Mouse (Mus musculus): ENCODE results near the gene Akap13.

DNA sequence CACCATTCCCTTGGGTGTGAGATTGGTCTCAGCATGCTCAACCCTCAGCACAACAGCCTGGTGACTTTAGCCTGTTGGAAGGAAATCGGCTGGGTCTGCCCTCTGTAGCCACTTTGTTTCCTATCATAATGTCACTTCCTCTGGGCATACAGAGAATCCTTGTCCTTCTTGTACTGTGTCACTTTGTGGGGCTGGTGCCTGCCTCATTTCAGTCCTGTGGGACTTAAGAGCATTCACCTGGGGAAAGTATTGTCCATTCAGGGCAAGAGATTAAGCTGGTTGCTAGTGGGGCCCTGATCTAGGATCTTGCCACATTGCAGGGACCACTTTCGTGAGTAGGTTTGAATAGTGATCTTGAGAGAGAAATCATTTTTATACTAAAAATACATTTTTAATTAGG lies 34.4 kb upstream of the Akap13 start:
- TF ChIP-seq POLR2A (IDR thresholded peaks at IDR 0.05; ENCODE audit: low read depth, low read length), result no peak
- no peak for TF ChIP-seq CTCF (IDR thresholded peaks at IDR 0.05; ENCODE audit: borderline replicate concordance, insufficient read depth, low read length)
